Mouse (Mus musculus) CD4-positive, CD25-positive, alpha-beta regulatory T cell, adult 2 months (primary cell): ENCODE measurements around the gene Clec2e.
"Not testable (repeated sequence)": the region's sequence is repeated elsewhere in the genome, so short reads cannot be mapped to it uniquely, and the experiment has no call there.

Source experiments
- DNase-seq: peaks from one replicate; pipeline ENCODE4 v3.0.0-alpha.2; 2012; ENCODE audit warnings: low read depth, low spot score

Clec2e gene

GRCm38 (mm10) chr6:129100794-129101193, at the start of gene Clec2e:
TSS of gene Clec2e (minus strand) at chr6:129100913.
- DNase-seq: not testable (repeated sequence)

DNA sequence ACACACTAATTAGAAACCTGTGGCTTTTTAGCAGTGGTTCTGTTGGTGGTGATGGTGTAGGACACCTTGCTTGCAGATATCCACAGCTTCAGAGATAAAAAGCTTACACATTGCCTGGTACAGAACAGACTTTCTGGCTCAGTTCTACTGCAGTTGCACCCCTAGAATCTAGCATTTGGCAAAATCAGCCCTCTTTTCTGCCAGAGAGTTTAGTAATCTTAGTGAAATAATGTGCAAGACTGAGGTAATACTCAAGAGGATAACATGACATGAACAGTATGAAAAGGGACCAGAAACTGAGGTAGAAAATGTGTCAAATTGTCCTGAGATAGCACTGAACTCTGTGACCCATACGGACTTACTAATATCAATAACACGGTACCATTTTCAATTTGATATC, 46.1 kb upstream of the Clec2e start:
- DNase-seq: no peak

GRCm38 (mm10) chr6:129132604-129133341, 32.1 kb upstream of the Clec2e start:
- DNase-seq: no peak

DNA sequence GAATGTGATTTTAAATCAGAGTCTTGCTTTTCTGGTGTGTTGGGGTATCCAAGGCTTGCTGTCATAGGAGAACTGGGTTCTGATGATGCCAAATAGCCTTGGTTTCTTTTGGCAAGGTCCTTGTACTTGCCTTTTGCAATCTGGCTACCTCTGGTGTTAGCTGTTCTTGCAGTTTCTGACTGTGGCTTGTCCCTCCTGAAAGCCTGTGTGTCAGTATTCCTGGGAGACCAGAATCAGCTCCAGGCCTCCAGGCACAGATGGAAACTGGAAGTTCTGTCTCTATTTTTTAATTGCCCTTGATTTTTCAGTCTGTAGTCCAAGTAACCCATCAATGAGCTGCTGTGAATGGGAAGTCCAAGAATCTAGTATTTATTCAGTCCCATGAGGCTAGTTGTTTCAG, 26.1 kb upstream of the Clec2e start:
- DNase-seq: no peak

- DNase-seq: not testable (repeated sequence)
Observed at GRCm38 (mm10) chr6:129124531-129124930, 23.8 kb upstream of the Clec2e start.

DNA sequence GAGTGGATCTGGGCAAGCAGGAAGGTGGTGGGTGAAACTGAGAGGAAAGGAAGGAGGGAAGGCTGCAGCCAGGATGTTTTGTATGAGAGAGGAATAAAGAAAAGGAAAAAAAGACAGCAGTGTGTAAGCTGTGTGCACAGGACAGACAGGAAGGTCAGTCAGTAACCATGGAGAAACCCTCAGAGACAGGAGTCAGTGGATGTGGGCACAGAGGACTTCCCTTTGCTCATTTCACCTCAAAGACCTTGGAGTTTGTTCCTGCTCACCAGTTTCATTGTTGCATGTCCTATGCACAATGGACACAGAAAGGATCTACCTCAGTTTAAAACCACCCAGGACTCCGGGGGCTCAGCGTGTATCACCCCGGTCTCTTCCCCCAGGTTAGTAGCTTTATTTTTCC, 15.5 kb upstream of the Clec2e start:
- DNase-seq: no peak

DNA sequence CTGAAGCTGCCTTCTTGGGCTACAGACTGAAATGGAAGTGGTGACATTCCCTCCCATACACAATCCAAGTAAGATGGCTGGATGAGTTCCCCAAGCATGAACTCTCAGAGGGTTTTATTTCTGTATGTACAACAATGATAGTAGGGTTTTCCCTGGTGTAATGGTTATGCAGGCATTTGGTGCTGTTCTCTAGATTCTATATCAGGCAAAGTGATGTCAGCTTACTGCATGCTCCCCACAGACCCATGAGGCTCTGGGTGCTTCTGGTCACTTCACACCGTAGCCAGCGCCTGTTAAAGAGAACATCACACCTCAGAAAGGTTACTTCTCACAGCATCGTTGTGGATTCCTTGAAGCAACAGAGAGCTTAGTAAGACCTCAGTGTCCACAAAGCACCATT, 13.5 kb upstream of the Clec2e start:
- not testable (repeated sequence) for DNase-seq

DNA sequence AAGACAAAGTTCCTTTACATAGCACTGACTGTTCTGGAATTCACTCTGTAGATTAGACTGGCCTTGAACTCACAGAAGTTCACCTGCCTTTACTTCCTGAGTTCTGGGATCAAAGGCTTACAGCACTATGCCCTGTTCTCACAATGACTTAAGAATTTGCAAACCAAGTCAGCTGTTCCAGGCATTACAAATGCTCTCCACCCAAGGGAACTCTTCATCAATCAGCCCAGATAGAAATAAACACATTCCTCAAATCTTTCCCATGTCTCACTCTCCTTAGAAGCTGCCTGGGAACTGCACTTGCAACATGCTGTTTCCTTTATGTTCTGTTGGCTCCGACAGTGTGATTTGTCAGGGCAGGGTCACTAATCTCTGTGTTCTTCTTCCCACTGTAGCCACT, 13.1 kb upstream of the Clec2e start:
- DNase-seq: no peak

DNA sequence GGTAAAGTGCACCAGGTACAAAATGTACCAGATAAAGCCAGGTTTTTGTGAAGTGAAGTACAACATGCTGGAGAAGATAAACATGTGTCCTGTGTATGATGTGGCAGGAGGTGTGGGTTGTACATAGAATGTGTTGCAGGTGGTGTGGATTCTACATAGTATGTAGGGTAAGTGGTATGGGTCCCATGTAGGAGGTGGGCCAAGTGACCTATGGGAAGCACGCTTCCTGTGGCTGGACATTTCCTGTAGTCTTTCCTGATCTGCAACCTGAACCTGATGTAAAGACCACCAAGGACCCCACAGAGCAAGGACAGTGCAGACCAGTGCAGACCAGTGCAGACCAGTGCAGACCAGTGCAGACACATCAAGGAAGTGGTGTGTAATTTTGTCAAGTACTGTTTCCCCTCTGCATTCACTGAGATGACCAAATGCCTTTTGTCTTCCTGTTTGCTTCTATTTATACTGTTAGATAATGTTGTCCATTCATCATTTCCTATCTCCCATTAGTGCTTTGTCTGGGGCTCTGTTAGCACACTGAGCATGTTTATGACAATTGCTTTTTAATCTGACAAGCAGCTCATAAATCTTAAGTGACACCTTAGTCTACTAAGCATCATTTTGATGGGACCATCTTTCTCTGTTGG, 12.4 kb upstream of the Clec2e start:
- no peak for DNase-seq

GRCm38 (mm10) chr6:129112526-129112925, 11.8 kb upstream of the Clec2e start:
- no peak for DNase-seq

GRCm38 (mm10) chr6:129107916-129108315, 7.2 kb upstream of the Clec2e start:
- DNase-seq: no peak

- DNase-seq: no peak
Observed at GRCm38 (mm10) chr6:129102858-129103555, 2.3 kb upstream of the Clec2e start.

GRCm38 (mm10) chr6:129101604-129102003, 891 bp upstream of the Clec2e start:
- DNase-seq: no peak

DNA sequence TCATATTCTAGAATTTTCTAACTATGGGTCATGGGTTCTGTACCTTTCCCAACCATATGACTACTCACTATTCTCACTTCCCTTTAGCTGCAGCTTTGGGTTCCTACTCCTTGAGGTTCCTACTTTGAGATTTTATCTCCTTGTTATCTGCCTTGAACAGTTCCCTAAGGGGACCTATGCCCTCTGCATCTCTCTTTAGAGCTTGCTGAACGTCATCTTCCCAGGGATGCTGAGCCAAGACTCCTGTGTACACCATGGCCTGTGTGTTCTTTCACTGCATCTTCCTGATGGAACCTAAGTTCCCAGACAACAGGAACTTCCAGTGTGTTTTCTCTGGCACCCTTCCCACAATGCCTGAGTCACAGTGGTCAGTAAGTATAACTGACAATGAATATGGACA, 2.8 kb downstream of the Clec2e start:
- no peak for DNase-seq

DNA sequence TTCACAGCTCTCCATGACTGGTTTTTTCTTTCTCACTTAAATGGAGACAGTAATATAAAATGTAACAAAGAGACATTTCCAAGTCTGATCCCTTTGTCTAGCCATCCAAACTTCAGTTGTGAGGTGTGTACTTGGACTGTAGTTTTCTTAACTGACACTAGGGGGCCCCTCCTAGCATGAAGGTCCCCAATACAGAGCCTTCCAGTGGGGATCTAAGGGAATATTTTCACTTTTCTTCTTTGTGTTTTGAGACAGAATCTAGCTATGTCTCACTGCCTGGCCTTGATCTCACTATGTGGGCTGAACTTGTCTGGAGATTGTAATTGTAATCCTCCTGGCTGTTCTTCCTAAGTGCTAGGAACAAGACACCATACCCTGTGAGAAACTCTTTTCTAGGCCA, 5.5 kb downstream of the Clec2e start:
- DNase-seq: peak; percentile 69

DNA sequence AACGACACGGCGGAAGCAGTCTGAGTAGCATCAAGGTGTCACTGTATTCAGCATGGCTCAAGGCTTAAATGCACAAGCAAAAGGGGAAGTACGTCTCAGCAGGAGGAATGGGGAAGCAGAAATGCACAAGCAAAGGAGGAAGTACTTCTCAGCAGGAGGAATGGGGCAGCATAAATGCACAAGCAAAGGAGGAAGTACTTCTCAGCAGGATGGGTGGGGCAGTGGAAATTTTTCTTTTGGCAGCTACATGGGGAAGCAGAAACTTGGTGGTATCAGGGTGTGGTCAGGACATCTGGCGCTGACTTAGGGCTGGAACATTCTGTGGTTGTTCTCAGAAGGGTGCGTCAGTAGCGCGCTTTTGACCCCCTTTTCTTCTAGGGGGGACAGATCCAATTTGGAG, 12.1 kb downstream of the Clec2e start:
- not testable (repeated sequence) for DNase-seq

DNA sequence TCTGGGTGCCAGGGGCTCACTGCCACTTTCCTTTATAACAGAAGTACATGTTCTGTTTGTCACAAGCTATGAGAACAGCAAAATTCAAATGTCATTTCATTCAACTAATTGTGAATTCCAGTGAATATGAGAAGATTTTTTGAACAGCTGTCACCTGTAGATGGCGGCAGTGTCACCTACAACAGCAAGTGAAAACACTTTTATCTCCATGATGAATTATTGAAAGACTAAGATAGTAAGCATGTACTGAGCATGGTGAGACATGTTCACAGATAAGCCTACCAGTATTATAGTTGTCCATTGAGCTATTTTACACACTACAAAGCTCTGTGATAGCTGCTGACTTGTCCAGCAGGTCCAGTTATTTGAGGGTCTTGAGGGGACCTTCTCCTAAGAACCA, 12.6 kb downstream of the Clec2e start:
- peak; percentile 81 for DNase-seq

DNA sequence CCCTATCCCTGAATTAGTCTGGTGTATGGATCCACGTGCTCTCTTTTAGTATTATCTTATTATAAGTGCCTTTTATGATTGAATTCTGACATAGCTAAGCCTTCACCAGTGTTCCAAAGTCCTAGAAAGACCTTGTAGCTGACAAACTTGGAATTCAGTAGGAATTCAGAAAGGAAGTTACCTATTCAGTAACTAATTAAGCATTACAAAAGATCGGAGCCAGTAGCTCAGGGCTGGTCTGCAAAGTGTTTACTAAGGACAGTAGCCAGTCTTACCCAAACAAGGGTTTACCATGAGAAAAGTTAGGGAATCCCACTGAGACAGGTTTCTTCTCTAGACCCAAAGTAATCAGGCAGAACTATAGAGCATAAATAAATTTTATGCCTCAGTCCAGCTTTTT, 14.7 kb downstream of the Clec2e start:
- DNase-seq: not testable (repeated sequence)

- no peak for DNase-seq
Observed at GRCm38 (mm10) chr6:129085098-129085497, 15.6 kb downstream of the Clec2e start.

GRCm38 (mm10) chr6:129066986-129067385, 33.7 kb downstream of the Clec2e start:
- peak; percentile 83 for DNase-seq

GRCm38 (mm10) chr6:129066530-129066929, 34.2 kb downstream of the Clec2e start:
- DNase-seq: no peak

DNA sequence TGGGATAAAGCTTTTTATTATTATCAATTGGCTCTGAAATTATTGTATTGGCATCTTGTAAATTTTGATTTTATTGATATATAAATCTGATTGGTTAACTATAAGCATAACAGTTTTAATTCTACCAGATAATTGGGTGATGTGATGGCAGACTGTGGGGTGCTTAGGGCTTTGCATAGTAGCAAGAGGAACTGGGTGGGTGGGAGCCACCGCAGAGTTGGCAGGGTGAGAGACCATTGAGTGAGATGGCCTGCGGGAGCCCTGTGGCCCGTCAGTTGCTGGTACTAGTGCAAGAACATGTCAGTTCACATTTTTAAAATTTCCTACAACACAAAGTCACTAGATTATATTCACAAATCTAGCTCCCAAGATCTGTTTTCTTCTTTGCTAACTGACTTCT, 34.9 kb downstream of the Clec2e start:
- no peak for DNase-seq

DNA sequence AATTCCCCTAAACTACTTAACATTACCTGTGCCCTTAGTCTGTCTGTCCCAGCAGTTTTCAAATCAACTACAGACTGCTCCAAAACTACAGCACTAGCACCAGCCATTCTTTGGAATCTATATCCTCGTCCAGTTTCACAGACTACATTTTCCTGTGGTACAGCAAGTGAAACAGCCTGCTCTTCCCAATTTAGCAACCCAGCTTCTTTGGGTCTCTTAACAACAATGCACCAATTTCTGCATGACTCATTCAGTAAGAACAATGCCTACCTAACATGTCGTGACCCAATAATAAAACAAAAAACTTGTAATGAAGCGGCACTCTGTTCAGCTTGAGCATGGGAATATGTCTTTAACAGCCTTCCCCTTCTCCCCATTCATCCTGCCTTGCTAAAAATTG, 35.3 kb downstream of the Clec2e start:
- DNase-seq: no peak
